Mouse (Mus musculus): Measurements from ENCODE around the gene Col3a1. TPM values are rescaled to one million over a fixed set of nuclear protein-coding genes. Genes with fewer than 3 reads are reported as not detected.

Col3a1 gene
- polyA plus RNA-seq (2017; shearing (Covaris generic)) = 0.14 TPM

DNA sequence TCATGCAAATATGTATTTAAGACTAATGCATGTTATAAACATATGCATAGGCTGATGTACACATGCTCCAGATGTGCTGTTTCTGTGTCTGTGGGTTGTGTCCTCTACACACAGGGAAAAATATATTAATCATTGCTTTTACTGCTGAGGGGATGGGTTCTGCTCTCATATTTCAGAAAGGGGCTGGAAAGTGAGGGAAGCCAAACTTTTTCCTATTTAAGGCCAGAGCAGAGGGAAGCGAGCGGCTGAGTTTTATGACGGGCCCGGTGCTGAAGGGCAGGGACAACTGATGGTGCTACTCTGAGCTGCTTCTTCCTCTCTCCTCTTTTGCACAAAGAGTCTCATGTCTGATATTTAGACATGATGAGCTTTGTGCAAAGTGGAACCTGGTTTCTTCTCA is at the start of gene Col3a1:
Col3a1 (plus strand) TSS at position 151 of the 400 bp plus-strand sequence.

Other genes with a start within 250 kb of the Col3a1 start
- gene Col5a2, start 191.7 kb downstream of the Col3a1 start, polyA plus RNA-seq (2017; shearing (Covaris generic)) = 0.25 TPM